Mouse (Mus musculus): ENCODE results near the gene Ifitm2. TPM values are rescaled to one million over a fixed set of nuclear protein-coding genes. Genes with fewer than 3 reads are reported as not detected.
A peak's percentile ranks its signal among the peaks of the same experiment; 100 is the strongest.

The Ifitm2 gene
- polyA plus RNA-seq, 1 experiment from 2014 or later, result 738 TPM

- Histone ChIP-seq H3K9ac (ENCODE audit: low read depth, low read length) (no peak overlapping the region; the same call in 1 of the 2 replicates), H3K4me2 (replicated peaks; ENCODE audit: low read depth) (peak overlapping the region; percentile 17; the same call in 1 of the 2 replicates), H3K4me1 (replicated peaks; ENCODE audit: control insufficient read depth, insufficient read depth, low read length) (0 out of 2 replicates have a peak, but pooled peaks cover 5% of the 10 kb centered on the region), H3K27ac (ENCODE audit: low read depth, low read length) (peak overlapping the region; percentile 85), H3K4me3 (ENCODE audit: low read depth, low read length) (no peak overlapping the region), H3K27me3 (replicated peaks; ENCODE audit: control insufficient read depth, insufficient read depth, low read length) (no peaks in the 10 kb centered on the region), H3K9me3 (ENCODE audit: control insufficient read depth) (no peaks in the 10 kb centered on the region), H3K36me3 (ENCODE audit: control insufficient read depth, insufficient read depth) (no peaks in the 10 kb centered on the region)
- peak; percentile 66 for ATAC-seq
- 54% methylated on average over 8 of the region's 8 CpGs for WGBS
- no peak for TF ChIP-seq CTCF (IDR thresholded peaks at IDR 0.05; ENCODE audit: low read depth)
These were observed 41.6 kb downstream of the Ifitm2 start for GRCm38 (mm10) chr7:140914031-140914690.

- no peaks in the 10 kb centered on the region for H3K36me3 ChIP-seq (ENCODE audit: control insufficient read depth, insufficient read depth)
- H3K9ac ChIP-seq (ENCODE audit: low read depth, low read length), result no peak overlapping the region
- H3K4me3 ChIP-seq (ENCODE audit: low read depth, low read length), result no peak overlapping the region
- H3K9me3 ChIP-seq (ENCODE audit: control insufficient read depth), result no peaks in the 10 kb centered on the region
- no peak for TF ChIP-seq CTCF (IDR thresholded peaks at IDR 0.05; ENCODE audit: low read depth)
- peak; percentile 88 for ATAC-seq
- WGBS, result 27% methylated on average over 5 of the region's 5 CpGs
- H3K4me1 ChIP-seq (replicated peaks; ENCODE audit: control insufficient read depth, insufficient read depth, low read length), result 0 out of 2 replicates have a peak, but pooled peaks cover 5% of the 10 kb centered on the region
- no peaks in the 10 kb centered on the region for H3K27me3 ChIP-seq (replicated peaks; ENCODE audit: control insufficient read depth, insufficient read depth, low read length)
- H3K27ac ChIP-seq (ENCODE audit: low read depth, low read length), result peak overlapping the region; percentile 85
- peak overlapping the region; percentile 22; the same call in 1 of the 2 replicates for H3K4me2 ChIP-seq (replicated peaks; ENCODE audit: low read depth)
These were observed 42.8 kb downstream of the Ifitm2 start for GRCm38 (mm10) chr7:140912846-140913482.

- H3K4me1 ChIP-seq (replicated peaks; ENCODE audit: control insufficient read depth, insufficient read depth, low read length), result 0 out of 2 replicates have a peak, but pooled peaks cover 5% of the 10 kb centered on the region
- H3K36me3 ChIP-seq (ENCODE audit: control insufficient read depth, insufficient read depth), result no peaks in the 10 kb centered on the region
- no peak overlapping the region for H3K4me2 ChIP-seq (replicated peaks; ENCODE audit: low read depth)
- peak overlapping the region; percentile 85 for H3K27ac ChIP-seq (ENCODE audit: low read depth, low read length)
- H3K27me3 ChIP-seq (replicated peaks; ENCODE audit: control insufficient read depth, insufficient read depth, low read length), result no peaks in the 10 kb centered on the region
- no peak for TF ChIP-seq CTCF (IDR thresholded peaks at IDR 0.05; ENCODE audit: low read depth)
- H3K9me3 ChIP-seq (ENCODE audit: control insufficient read depth), result no peaks in the 10 kb centered on the region
- no peak overlapping the region for H3K4me3 ChIP-seq (ENCODE audit: low read depth, low read length)
- H3K9ac ChIP-seq (ENCODE audit: low read depth, low read length), result no peak overlapping the region
- ATAC-seq, result no peak
- WGBS, result 50% methylated on average over 3 of the region's 3 CpGs
These were observed 43.5 kb downstream of the Ifitm2 start for GRCm38 (mm10) chr7:140912293-140912692.

GRCm38 (mm10) chr7:140908634-140909107, 47.1 kb downstream of the Ifitm2 start:
- no peak overlapping the region for H3K27ac ChIP-seq (ENCODE audit: low read depth, low read length)
- WGBS, result under 1% methylated on average over 19 of the region's 19 CpGs

GRCm38 (mm10) chr7:140908181-140908580, 47.6 kb downstream of the Ifitm2 start:
- TF ChIP-seq CTCF (IDR thresholded peaks at IDR 0.05; ENCODE audit: low read depth), result no peak
- Histone ChIP-seq H3K27ac (ENCODE audit: low read depth, low read length) (no peak overlapping the region), H3K27me3 (replicated peaks; ENCODE audit: control insufficient read depth, insufficient read depth, low read length) (no peaks in the 10 kb centered on the region), H3K4me2 (replicated peaks; ENCODE audit: low read depth) (peak overlapping the region; percentile 66; the same call in 1 of the 2 replicates), H3K9me3 (ENCODE audit: control insufficient read depth) (no peaks in the 10 kb centered on the region), H3K4me3 (ENCODE audit: low read depth, low read length) (no peak overlapping the region), H3K4me1 (replicated peaks; ENCODE audit: control insufficient read depth, insufficient read depth, low read length) (no peaks in the 10 kb centered on the region), H3K36me3 (ENCODE audit: control insufficient read depth, insufficient read depth) (no peaks in the 10 kb centered on the region), H3K9ac (ENCODE audit: low read depth, low read length) (no peak overlapping the region)
- ATAC-seq, result no peak
- WGBS, result 44% methylated on average over 7 of the region's 7 CpGs

More at GRCm38 (mm10) chr7:140908634-140909107, 47.1 kb downstream of the Ifitm2 start:
- Histone ChIP-seq H3K9ac (ENCODE audit: low read depth, low read length) (no peak overlapping the region), H3K9me3 (ENCODE audit: control insufficient read depth) (no peaks in the 10 kb centered on the region), H3K27me3 (replicated peaks; ENCODE audit: control insufficient read depth, insufficient read depth, low read length) (no peaks in the 10 kb centered on the region), H3K4me2 (replicated peaks; ENCODE audit: low read depth) (peak overlapping the region; percentile 66), H3K4me3 (ENCODE audit: low read depth, low read length) (peak overlapping the region; percentile 26), H3K4me1 (replicated peaks; ENCODE audit: control insufficient read depth, insufficient read depth, low read length) (no peaks in the 10 kb centered on the region), H3K36me3 (ENCODE audit: control insufficient read depth, insufficient read depth) (no peaks in the 10 kb centered on the region)
- peak; percentile 66 for ATAC-seq
- TF ChIP-seq CTCF (IDR thresholded peaks at IDR 0.05; ENCODE audit: low read depth), result peak; percentile 97

- Histone ChIP-seq H3K9ac (ENCODE audit: low read depth, low read length) (no peak overlapping the region), H3K4me2 (replicated peaks; ENCODE audit: low read depth) (no peak overlapping the region), H3K27me3 (replicated peaks; ENCODE audit: control insufficient read depth, insufficient read depth, low read length) (no peaks in the 10 kb centered on the region), H3K9me3 (ENCODE audit: control insufficient read depth) (no peaks in the 10 kb centered on the region), H3K4me1 (replicated peaks; ENCODE audit: control insufficient read depth, insufficient read depth, low read length) (no peaks in the 10 kb centered on the region), H3K36me3 (ENCODE audit: control insufficient read depth, insufficient read depth) (no peaks in the 10 kb centered on the region), H3K4me3 (ENCODE audit: low read depth, low read length) (no peak overlapping the region), H3K27ac (ENCODE audit: low read depth, low read length) (no peak overlapping the region)
- ATAC-seq, result no peak
- 85% methylated on average over 7 of the region's 7 CpGs for WGBS
- 0 out of 2 replicates have a peak, but pooled peaks have one; percentile 42 for TF ChIP-seq CTCF (IDR thresholded peaks at IDR 0.05; ENCODE audit: low read depth)
These were observed 48.1 kb downstream of the Ifitm2 start for GRCm38 (mm10) chr7:140907697-140908096.

Data from intestine, postnatal 0 days (tissue).